In the genomic region with DNA sequence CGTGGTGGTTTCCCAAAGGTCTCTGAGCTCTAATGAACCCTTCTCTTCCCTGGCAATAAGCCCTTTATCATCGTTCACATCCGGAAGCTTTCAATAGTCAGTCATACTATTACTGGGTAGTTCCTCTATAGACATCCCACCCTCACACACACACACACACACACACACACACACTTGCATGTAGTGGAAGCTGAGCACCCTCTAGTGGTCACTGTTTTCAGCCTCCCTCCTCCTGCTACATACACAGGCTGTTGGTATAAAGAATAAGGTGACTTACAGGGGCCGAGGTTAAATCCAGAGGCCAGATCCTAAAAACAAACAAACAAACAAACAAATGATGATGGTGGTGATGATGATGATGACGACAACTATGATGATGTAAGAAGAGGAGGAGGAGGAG, we compare ENCODE assay signal across 8 mouse cellular contexts.
DNase-seq lines count a peak whose midpoint lies in the region; ATAC-seq lines count a peak whose summit lies in the region.

No protein-coding gene starts in this region.

- 0 out of 2 replicates have a peak, but pooled peaks have one; percentile 35 for ATAC-seq in embryonic facial prominence, embryonic 13.5 days (ENCODE audit: insufficient number of reproducible peaks, insufficient read depth, low FRiP score, low TSS enrichment, low read depth)
- peak; percentile 68; the same call in 1 of the 2 replicates for ATAC-seq in kidney, embryonic 16.5 days (ENCODE audit: low FRiP score, low TSS enrichment)

- H3K4me2 ChIP-seq in embryonic facial prominence, embryonic 13.5 days = no peak overlapping the region
- no peak overlapping the region for H3K4me2 ChIP-seq in kidney, embryonic 16.5 days (replicated peaks; ENCODE audit: low read depth, low read length)

- peaks cover 13% of the 10 kb centered on the region; the same call in 1 of the 2 replicates for H3K4me1 ChIP-seq in embryonic facial prominence, embryonic 13.5 days
- no peaks in the 10 kb centered on the region for H3K4me1 ChIP-seq in kidney, embryonic 16.5 days (ENCODE audit: insufficient read depth, low read length)

- H3K9ac ChIP-seq in embryonic facial prominence, embryonic 13.5 days = no peak overlapping the region
- H3K9ac ChIP-seq in kidney, embryonic 16.5 days (replicated peaks; ENCODE audit: low read length) = no peak overlapping the region

- peak; percentile 20 for DNase-seq in adrenal gland, adult 2 months
- no peak for DNase-seq in adrenal gland, adult 8-10 months
- peak; percentile 15 for DNase-seq in right cerebral cortex, adult 18-20 months
- no peak for DNase-seq in right cerebral cortex, postnatal 25 days
- DNase-seq in lung, postnatal 14 days = peak; percentile 53
- no peak for DNase-seq in spleen, postnatal 14 days (ENCODE audit: low spot score in 2 of 2)

- no peaks in the 10 kb centered on the region for H3K36me3 ChIP-seq in embryonic facial prominence, embryonic 13.5 days
- H3K36me3 ChIP-seq in kidney, embryonic 16.5 days (ENCODE audit: insufficient read depth, low read length) = no peaks in the 10 kb centered on the region

- H3K27ac ChIP-seq in embryonic facial prominence, embryonic 13.5 days = no peak overlapping the region
- no peak overlapping the region for H3K27ac ChIP-seq in kidney, embryonic 16.5 days (ENCODE audit: low read length)

- H3K27me3 ChIP-seq in embryonic facial prominence, embryonic 13.5 days = no peaks in the 10 kb centered on the region
- no peaks in the 10 kb centered on the region for H3K27me3 ChIP-seq in kidney, embryonic 16.5 days (ENCODE audit: insufficient read depth, low read length)

- no peak overlapping the region for H3K4me3 ChIP-seq in embryonic facial prominence, embryonic 13.5 days
- H3K4me3 ChIP-seq in kidney, embryonic 16.5 days (ENCODE audit: low read length) = no peak overlapping the region

- WGBS in embryonic facial prominence, embryonic 13.5 days = 47% methylated on average over 5 of the region's 5 CpGs
- WGBS in kidney, embryonic 16.5 days = 46% methylated on average over 5 of the region's 5 CpGs

- no peaks in the 10 kb centered on the region for H3K9me3 ChIP-seq in embryonic facial prominence, embryonic 13.5 days
- H3K9me3 ChIP-seq in kidney, embryonic 16.5 days (ENCODE audit: low read length) = no peaks in the 10 kb centered on the region

Comparison
In these comparisons a context has a peak if more than half of its experiments do, and no peak if none do; other contexts are left out.
1. DNase-seq: peak in adrenal gland, adult 2 months (single experiment), right cerebral cortex, adult 18-20 months (single experiment) and lung, postnatal 14 days (single experiment); none in adrenal gland, adult 8-10 months (single experiment), right cerebral cortex, postnatal 25 days (single experiment) and spleen, postnatal 14 days (0 of 2).